Mouse (Mus musculus): ENCODE results near the gene Sh3d19. TPM values are rescaled to one million over a fixed set of nuclear protein-coding genes. Genes with fewer than 3 reads are reported as not detected.

Gene Sh3d19
- polyA plus RNA-seq, 1 experiment from 2014 or later = 11.1 TPM

- Histone ChIP-seq H3K27ac (no peak overlapping the region), H3K27me3 (no peaks in the 10 kb centered on the region), H3K36me3 (no peaks in the 10 kb centered on the region), H3K4me3 (no peak overlapping the region), H3K4me2 (no peak overlapping the region), H3K4me1 (replicated peaks) (no peaks in the 10 kb centered on the region), H3K9ac (no peak overlapping the region), H3K9me3 (replicated peaks) (no peaks in the 10 kb centered on the region)
- WGBS = 85% methylated on average over 3 of the region's 3 CpGs
- no peak for ATAC-seq (replicated peaks; ENCODE audit: insufficient number of reproducible peaks, insufficient read depth, low FRiP score, low read depth)
Observed at GRCm38 (mm10) chr3:86072066-86072465, 101.2 kb downstream of the Sh3d19 start.

- Histone ChIP-seq H3K27ac (no peak overlapping the region), H3K36me3 (no peaks in the 10 kb centered on the region), H3K27me3 (no peaks in the 10 kb centered on the region), H3K9me3 (replicated peaks) (no peaks in the 10 kb centered on the region), H3K4me2 (no peak overlapping the region), H3K9ac (no peak overlapping the region), H3K4me3 (no peak overlapping the region), H3K4me1 (replicated peaks) (no peaks in the 10 kb centered on the region)
- no peak for ATAC-seq (replicated peaks; ENCODE audit: insufficient number of reproducible peaks, insufficient read depth, low FRiP score, low read depth)
- 79% methylated on average over 5 of the region's 5 CpGs for WGBS
Observed at GRCm38 (mm10) chr3:86072889-86073288, 102.0 kb downstream of the Sh3d19 start.

GRCm38 (mm10) chr3:86075593-86075992 is 104.7 kb downstream of the Sh3d19 start:
- Histone ChIP-seq H3K27me3 (no peaks in the 10 kb centered on the region), H3K9ac (no peak overlapping the region), H3K4me3 (no peak overlapping the region), H3K36me3 (no peaks in the 10 kb centered on the region), H3K4me1 (replicated peaks) (no peaks in the 10 kb centered on the region), H3K4me2 (no peak overlapping the region), H3K9me3 (replicated peaks) (no peaks in the 10 kb centered on the region), H3K27ac (no peak overlapping the region)
- no peak for ATAC-seq (replicated peaks; ENCODE audit: insufficient number of reproducible peaks, insufficient read depth, low FRiP score, low read depth)
- WGBS = 88% methylated on average over 5 of the region's 5 CpGs

- H3K4me3 ChIP-seq = no peak overlapping the region
- no peaks in the 10 kb centered on the region for H3K36me3 ChIP-seq
- H3K27ac ChIP-seq = no peak overlapping the region
- no peak overlapping the region for H3K9ac ChIP-seq
- ATAC-seq (replicated peaks; ENCODE audit: insufficient number of reproducible peaks, insufficient read depth, low FRiP score, low read depth) = no peak
- H3K27me3 ChIP-seq = no peaks in the 10 kb centered on the region
- H3K4me1 ChIP-seq (replicated peaks) = no peaks in the 10 kb centered on the region
- WGBS = 49% methylated on average over 14 of the region's 14 CpGs
- H3K4me2 ChIP-seq = no peak overlapping the region
- H3K9me3 ChIP-seq (replicated peaks) = no peaks in the 10 kb centered on the region
Observed at GRCm38 (mm10) chr3:86076511-86077283, 105.8 kb downstream of the Sh3d19 start.

GRCm38 (mm10) chr3:86083051-86083450 is 112.1 kb downstream of the Sh3d19 start:
- no peaks in the 10 kb centered on the region for H3K27me3 ChIP-seq
- H3K9ac ChIP-seq = no peak overlapping the region
- no peak for ATAC-seq (replicated peaks; ENCODE audit: insufficient number of reproducible peaks, insufficient read depth, low FRiP score, low read depth)
- H3K4me1 ChIP-seq (replicated peaks) = no peaks in the 10 kb centered on the region
- peaks cover 14% of the 10 kb centered on the region for H3K36me3 ChIP-seq
- no peak overlapping the region for H3K4me2 ChIP-seq
- H3K27ac ChIP-seq = no peak overlapping the region
- 88% methylated on average over 8 of the region's 8 CpGs for WGBS
- no peaks in the 10 kb centered on the region for H3K9me3 ChIP-seq (replicated peaks)
- no peak overlapping the region for H3K4me3 ChIP-seq

GRCm38 (mm10) chr3:86085001-86085400 is 114.1 kb downstream of the Sh3d19 start:
- Histone ChIP-seq H3K27ac (no peak overlapping the region), H3K4me1 (replicated peaks) (no peaks in the 10 kb centered on the region), H3K36me3 (peaks cover 14% of the 10 kb centered on the region), H3K4me3 (no peak overlapping the region), H3K9me3 (replicated peaks) (no peaks in the 10 kb centered on the region), H3K4me2 (no peak overlapping the region), H3K9ac (no peak overlapping the region), H3K27me3 (no peaks in the 10 kb centered on the region)
- WGBS = 89% methylated on average over 19 of the region's 19 CpGs
- ATAC-seq (replicated peaks; ENCODE audit: insufficient number of reproducible peaks, insufficient read depth, low FRiP score, low read depth) = no peak

- H3K9ac ChIP-seq = no peak overlapping the region
- no peaks in the 10 kb centered on the region for H3K9me3 ChIP-seq (replicated peaks)
- no peak for ATAC-seq (replicated peaks; ENCODE audit: insufficient number of reproducible peaks, insufficient read depth, low FRiP score, low read depth)
- peaks cover 14% of the 10 kb centered on the region for H3K36me3 ChIP-seq
- no peak overlapping the region for H3K27ac ChIP-seq
- no peak overlapping the region for H3K4me3 ChIP-seq
- no peaks in the 10 kb centered on the region for H3K4me1 ChIP-seq (replicated peaks)
- 79% methylated on average over 3 of the region's 3 CpGs for WGBS
- H3K27me3 ChIP-seq = no peaks in the 10 kb centered on the region
- no peak overlapping the region for H3K4me2 ChIP-seq
Observed at GRCm38 (mm10) chr3:86087872-86088271, 117.0 kb downstream of the Sh3d19 start.

- 71% methylated on average over 6 of the region's 6 CpGs for WGBS
- no peak overlapping the region for H3K4me3 ChIP-seq
- no peak overlapping the region for H3K9ac ChIP-seq
- H3K4me2 ChIP-seq = no peak overlapping the region
- no peaks in the 10 kb centered on the region for H3K4me1 ChIP-seq (replicated peaks)
- no peaks in the 10 kb centered on the region for H3K9me3 ChIP-seq (replicated peaks)
- H3K36me3 ChIP-seq = no peaks in the 10 kb centered on the region
- H3K27me3 ChIP-seq = no peaks in the 10 kb centered on the region
- ATAC-seq (replicated peaks; ENCODE audit: insufficient number of reproducible peaks, insufficient read depth, low FRiP score, low read depth) = no peak
- no peak overlapping the region for H3K27ac ChIP-seq
Observed at GRCm38 (mm10) chr3:86093213-86093845, 122.4 kb downstream of the Sh3d19 start.

GRCm38 (mm10) chr3:86093907-86094306 is 123.0 kb downstream of the Sh3d19 start:
- H3K36me3 ChIP-seq = no peaks in the 10 kb centered on the region
- no peak overlapping the region for H3K4me3 ChIP-seq
- no peak overlapping the region for H3K4me2 ChIP-seq
- no peaks in the 10 kb centered on the region for H3K27me3 ChIP-seq
- H3K9me3 ChIP-seq (replicated peaks) = no peaks in the 10 kb centered on the region
- no peak overlapping the region for H3K27ac ChIP-seq
- no peak overlapping the region for H3K9ac ChIP-seq
- WGBS = 84% methylated on average over 5 of the region's 5 CpGs
- ATAC-seq (replicated peaks; ENCODE audit: insufficient number of reproducible peaks, insufficient read depth, low FRiP score, low read depth) = no peak
- H3K4me1 ChIP-seq (replicated peaks) = no peaks in the 10 kb centered on the region

- 92% methylated on average over 6 of the region's 6 CpGs for WGBS
- no peak for ATAC-seq (replicated peaks; ENCODE audit: insufficient number of reproducible peaks, insufficient read depth, low FRiP score, low read depth)
- Histone ChIP-seq H3K27ac (no peak overlapping the region), H3K4me2 (no peak overlapping the region), H3K36me3 (no peaks in the 10 kb centered on the region), H3K4me3 (no peak overlapping the region), H3K9me3 (replicated peaks) (no peaks in the 10 kb centered on the region), H3K4me1 (replicated peaks) (no peaks in the 10 kb centered on the region), H3K9ac (no peak overlapping the region), H3K27me3 (no peaks in the 10 kb centered on the region)
Observed at GRCm38 (mm10) chr3:86101956-86102355, 131.0 kb downstream of the Sh3d19 start.

- Histone ChIP-seq H3K36me3 (no peaks in the 10 kb centered on the region; the same call in 1 of the 2 replicates), H3K27ac (no peak overlapping the region), H3K27me3 (no peaks in the 10 kb centered on the region), H3K9ac (no peak overlapping the region), H3K4me2 (no peak overlapping the region), H3K4me1 (replicated peaks) (no peaks in the 10 kb centered on the region), H3K4me3 (no peak overlapping the region), H3K9me3 (replicated peaks) (no peaks in the 10 kb centered on the region)
- 83% methylated on average over 17 of the region's 18 CpGs for WGBS
- ATAC-seq (replicated peaks; ENCODE audit: insufficient number of reproducible peaks, insufficient read depth, low FRiP score, low read depth) = no peak
Observed at GRCm38 (mm10) chr3:86103449-86104291, 132.8 kb downstream of the Sh3d19 start.

Data from heart, embryonic 15.5 days (tissue).